Mouse (Mus musculus) cortical plate, adult 2 months (tissue): ENCODE results near the gene 3110082I17Rik.

ENCODE experiments used
- CTCF ChIP-seq: fragments of 200-500 bp; IDR thresholded peaks from 2 replicates; pipeline ENCODE4 v1.5.1; 2011; ENCODE audit warnings: mild to moderate bottlenecking, control low read depth, low read length; ENCODE audit not compliant: insufficient read depth; ENCODE audit errors: extremely low read depth
- POLR2A ChIP-seq: fragments of 200-500 bp; IDR thresholded peaks from 2 replicates; pipeline ENCODE4 v1.6.1; 2011; ENCODE audit warnings: mild to moderate bottlenecking, low read length, control low read depth; ENCODE audit not compliant: insufficient read depth; ENCODE audit errors: extremely low read depth

DNA sequence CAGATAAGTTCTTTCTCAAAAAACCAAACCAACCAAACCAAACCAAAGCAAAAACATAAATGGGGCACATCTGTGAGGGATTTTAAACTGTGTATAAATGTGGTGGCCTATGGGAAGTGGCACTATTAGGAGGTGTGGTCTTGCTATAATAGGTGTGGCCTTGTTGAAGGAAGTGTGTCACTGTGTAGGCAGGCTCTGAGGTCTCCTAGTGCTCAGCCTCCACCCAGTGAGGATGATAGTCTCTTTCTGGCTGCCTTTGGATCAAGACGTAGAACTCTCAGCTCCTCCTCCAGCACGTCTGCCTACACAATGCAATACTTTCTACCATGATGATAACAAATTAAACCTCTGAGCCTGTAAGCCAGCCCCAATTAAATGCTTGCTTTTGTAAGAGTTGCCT, 6.0 kb upstream of the 3110082I17Rik start:
- no peak for TF ChIP-seq CTCF
- TF ChIP-seq POLR2A, result no peak
